Mouse (Mus musculus): ENCODE measurements around the gene Cnga2.

Cnga2 gene

DNA sequence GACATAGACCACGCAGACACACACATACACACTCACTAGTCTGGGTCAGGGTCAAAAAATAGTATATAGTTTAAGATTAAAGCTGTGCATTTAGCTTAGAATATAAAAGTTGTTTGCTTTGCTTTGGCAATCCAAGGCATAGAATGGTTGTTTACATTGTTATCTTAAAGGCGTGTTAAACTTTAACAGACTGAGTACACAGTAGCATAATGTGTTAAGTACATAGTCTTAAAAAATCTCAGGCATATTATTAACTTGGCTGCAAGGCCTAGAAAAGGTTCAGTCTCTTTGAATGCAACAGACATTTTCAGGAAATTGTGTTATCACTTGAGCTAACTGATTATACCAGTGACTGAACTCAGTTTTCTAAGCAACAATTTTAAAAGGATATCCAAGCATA is 56.3 kb downstream of the Cnga2 start:
- no peak for DNase-seq (ENCODE audit: low spot score)
